Mouse (Mus musculus): ENCODE data around the gene Sdc4. TPM values are rescaled to one million over a fixed set of nuclear protein-coding genes. Genes with fewer than 3 reads are reported as not detected.

Sdc4 gene
- polyA plus RNA-seq, 1 experiment from 2014 or later: 15.3 TPM

- Histone ChIP-seq H3K27ac (ENCODE audit: low read depth, low read length) (no peak overlapping the region), H3K4me2 (ENCODE audit: low read length) (no peak overlapping the region), H3K9me3 (ENCODE audit: control insufficient read depth, low read length) (no peaks in the 10 kb centered on the region), H3K9ac (ENCODE audit: low read depth, low read length) (no peak overlapping the region), H3K27me3 (replicated peaks; ENCODE audit: control insufficient read depth, insufficient read depth, low read length) (no peaks in the 10 kb centered on the region), H3K4me3 (ENCODE audit: low read length) (no peak overlapping the region), H3K36me3 (ENCODE audit: control insufficient read depth, insufficient read depth, low read length) (no peaks in the 10 kb centered on the region), H3K4me1 (ENCODE audit: control insufficient read depth, insufficient read depth, low read depth, low read length) (peaks cover 3% of the 10 kb centered on the region; the same call in 1 of the 2 replicates)
- WGBS: 80% methylated on average over 14 of the region's 14 CpGs
- no peak for ATAC-seq
These were observed 9.5 kb upstream of the Sdc4 start for GRCm38 (mm10) chr2:164453047-164453757.

- Histone ChIP-seq H3K27ac (ENCODE audit: low read depth, low read length) (no peak overlapping the region), H3K27me3 (replicated peaks; ENCODE audit: control insufficient read depth, insufficient read depth, low read length) (no peaks in the 10 kb centered on the region), H3K36me3 (ENCODE audit: control insufficient read depth, insufficient read depth, low read length) (no peaks in the 10 kb centered on the region), H3K4me2 (ENCODE audit: low read length) (no peak overlapping the region), H3K4me3 (ENCODE audit: low read length) (no peak overlapping the region), H3K4me1 (ENCODE audit: control insufficient read depth, insufficient read depth, low read depth, low read length) (peaks cover 3% of the 10 kb centered on the region; the same call in 1 of the 2 replicates), H3K9ac (ENCODE audit: low read depth, low read length) (no peak overlapping the region), H3K9me3 (ENCODE audit: control insufficient read depth, low read length) (no peaks in the 10 kb centered on the region)
- ATAC-seq: no peak
- WGBS: 37% methylated on average over 13 of the region's 13 CpGs
These were observed 8.5 kb upstream of the Sdc4 start for GRCm38 (mm10) chr2:164452000-164452676.

DNA sequence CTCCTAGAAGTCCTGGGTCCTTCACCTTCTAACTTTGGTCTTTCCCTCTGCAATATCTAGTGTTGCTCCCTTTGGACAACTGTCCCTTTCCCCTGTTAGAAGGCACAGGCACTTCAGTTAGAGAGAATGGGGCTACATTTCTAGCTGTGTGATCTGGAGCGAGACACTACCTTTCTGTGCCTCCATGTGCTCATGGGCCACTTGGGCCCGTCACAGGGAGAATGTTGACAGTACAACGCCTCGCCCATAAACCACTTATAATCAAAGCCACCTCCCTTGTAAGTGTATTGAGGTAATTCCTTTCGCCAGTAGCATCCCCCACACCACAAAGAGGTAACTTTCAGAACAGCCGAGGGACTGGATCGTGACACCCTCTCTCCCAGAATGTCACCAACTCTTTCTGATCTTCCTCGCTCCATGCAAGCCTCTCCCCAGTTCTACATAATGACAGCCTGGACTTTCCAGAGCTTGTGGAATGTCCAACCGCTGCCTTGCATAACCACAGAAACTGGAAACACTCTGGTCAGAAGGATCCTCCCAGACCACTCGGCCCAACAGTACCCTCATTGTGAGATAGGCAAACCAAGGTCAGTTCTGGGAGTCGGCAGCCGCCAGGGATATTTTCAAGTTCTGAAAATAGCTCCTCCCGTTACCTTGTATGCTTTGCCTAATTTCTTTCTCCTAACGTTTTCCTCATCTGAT, 5.8 kb upstream of the Sdc4 start:
- Histone ChIP-seq H3K27ac (ENCODE audit: low read depth, low read length) (no peak overlapping the region), H3K9ac (ENCODE audit: low read depth, low read length) (no peak overlapping the region), H3K4me3 (ENCODE audit: low read length) (no peak overlapping the region), H3K4me2 (ENCODE audit: low read length) (no peak overlapping the region), H3K9me3 (ENCODE audit: control insufficient read depth, low read length) (no peaks in the 10 kb centered on the region), H3K27me3 (replicated peaks; ENCODE audit: control insufficient read depth, insufficient read depth, low read length) (no peaks in the 10 kb centered on the region), H3K4me1 (ENCODE audit: control insufficient read depth, insufficient read depth, low read depth, low read length) (no peaks in the 10 kb centered on the region), H3K36me3 (ENCODE audit: control insufficient read depth, insufficient read depth, low read length) (no peaks in the 10 kb centered on the region)
- WGBS: 90% methylated on average over 14 of the region's 14 CpGs
- ATAC-seq: no peak

GRCm38 (mm10) chr2:164448921-164449320, 5.2 kb upstream of the Sdc4 start:
- no peak overlapping the region for H3K4me3 ChIP-seq (ENCODE audit: low read length)
- no peaks in the 10 kb centered on the region for H3K4me1 ChIP-seq (ENCODE audit: control insufficient read depth, insufficient read depth, low read depth, low read length)
- H3K4me2 ChIP-seq (ENCODE audit: low read length): no peak overlapping the region
- H3K36me3 ChIP-seq (ENCODE audit: control insufficient read depth, insufficient read depth, low read length): no peaks in the 10 kb centered on the region
- no peaks in the 10 kb centered on the region for H3K27me3 ChIP-seq (replicated peaks; ENCODE audit: control insufficient read depth, insufficient read depth, low read length)
- 77% methylated on average over 5 of the region's 5 CpGs for WGBS
- no peak for ATAC-seq
- no peak overlapping the region for H3K27ac ChIP-seq (ENCODE audit: low read depth, low read length)
- H3K9me3 ChIP-seq (ENCODE audit: control insufficient read depth, low read length): no peaks in the 10 kb centered on the region
- no peak overlapping the region for H3K9ac ChIP-seq (ENCODE audit: low read depth, low read length)

DNA sequence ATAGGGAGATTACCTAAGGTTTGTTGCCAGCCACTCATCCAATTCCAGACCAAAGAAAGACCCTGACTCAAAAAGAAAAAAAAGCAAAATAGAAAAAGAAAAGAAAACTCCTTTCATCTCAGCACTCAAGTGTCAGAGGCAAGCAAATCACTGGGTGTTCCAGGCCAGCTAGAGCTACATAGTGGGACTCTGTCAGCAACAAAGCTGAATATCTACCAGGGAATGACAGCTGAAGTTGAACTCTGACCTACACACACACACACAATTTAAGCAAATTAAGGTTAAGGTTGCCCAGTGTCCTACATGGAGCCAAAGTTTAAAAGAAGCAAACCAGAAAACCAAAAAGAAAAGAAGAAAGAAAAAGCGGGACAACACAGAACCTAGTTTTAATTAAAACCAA, 4.5 kb upstream of the Sdc4 start:
- ATAC-seq: no peak
- Histone ChIP-seq H3K9ac (ENCODE audit: low read depth, low read length) (no peak overlapping the region), H3K27ac (ENCODE audit: low read depth, low read length) (no peak overlapping the region), H3K36me3 (ENCODE audit: control insufficient read depth, insufficient read depth, low read length) (no peaks in the 10 kb centered on the region), H3K27me3 (replicated peaks; ENCODE audit: control insufficient read depth, insufficient read depth, low read length) (no peaks in the 10 kb centered on the region), H3K4me3 (ENCODE audit: low read length) (no peak overlapping the region), H3K9me3 (ENCODE audit: control insufficient read depth, low read length) (no peaks in the 10 kb centered on the region), H3K4me2 (ENCODE audit: low read length) (no peak overlapping the region), H3K4me1 (ENCODE audit: control insufficient read depth, insufficient read depth, low read depth, low read length) (peaks cover 6% of the 10 kb centered on the region; the same call in 1 of the 2 replicates)
- 94% methylated on average over 1 of the region's 1 CpGs for WGBS

GRCm38 (mm10) chr2:164446086-164446469, 2.4 kb upstream of the Sdc4 start:
- Histone ChIP-seq H3K9ac (ENCODE audit: low read depth, low read length) (no peak overlapping the region), H3K4me2 (ENCODE audit: low read length) (no peak overlapping the region), H3K4me1 (ENCODE audit: control insufficient read depth, insufficient read depth, low read depth, low read length) (peaks cover 21% of the 10 kb centered on the region), H3K4me3 (ENCODE audit: low read length) (no peak overlapping the region), H3K36me3 (ENCODE audit: control insufficient read depth, insufficient read depth, low read length) (no peaks in the 10 kb centered on the region), H3K27ac (ENCODE audit: low read depth, low read length) (no peak overlapping the region), H3K9me3 (ENCODE audit: control insufficient read depth, low read length) (no peaks in the 10 kb centered on the region), H3K27me3 (replicated peaks; ENCODE audit: control insufficient read depth, insufficient read depth, low read length) (peaks cover 11% of the 10 kb centered on the region)
- WGBS: 82% methylated on average over 3 of the region's 3 CpGs
- ATAC-seq: no peak

- Histone ChIP-seq H3K9ac (ENCODE audit: low read depth, low read length) (no peak overlapping the region), H3K4me1 (ENCODE audit: control insufficient read depth, insufficient read depth, low read depth, low read length) (peaks cover 21% of the 10 kb centered on the region), H3K27me3 (replicated peaks; ENCODE audit: control insufficient read depth, insufficient read depth, low read length) (peaks cover 13% of the 10 kb centered on the region), H3K36me3 (ENCODE audit: control insufficient read depth, insufficient read depth, low read length) (no peaks in the 10 kb centered on the region), H3K4me3 (ENCODE audit: low read length) (no peak overlapping the region), H3K9me3 (ENCODE audit: control insufficient read depth, low read length) (no peaks in the 10 kb centered on the region), H3K27ac (ENCODE audit: low read depth, low read length) (no peak overlapping the region), H3K4me2 (ENCODE audit: low read length) (no peak overlapping the region)
- WGBS: 82% methylated on average over 3 of the region's 3 CpGs
- ATAC-seq: no peak
These were observed 1.9 kb upstream of the Sdc4 start for GRCm38 (mm10) chr2:164445399-164446085.

DNA sequence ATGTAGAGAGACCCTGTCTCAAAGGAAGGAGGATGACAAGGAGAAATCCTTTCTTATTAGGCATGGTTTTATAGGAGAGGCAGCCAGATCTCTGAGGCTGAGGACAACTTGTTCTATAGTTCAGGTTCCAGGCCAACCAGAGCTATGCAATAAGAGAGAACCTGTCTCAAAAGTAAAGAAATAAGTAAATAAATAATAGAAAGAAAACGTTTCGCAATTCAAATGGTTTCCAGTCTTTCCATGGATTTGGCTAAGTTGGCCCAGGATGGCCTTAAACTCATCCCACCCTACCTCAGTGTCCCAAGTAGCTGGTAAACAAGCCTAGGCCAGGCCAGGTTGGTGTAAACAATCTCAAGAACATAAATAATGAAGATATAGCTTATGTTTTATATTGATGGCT, 1.0 kb upstream of the Sdc4 start:
- WGBS: 80% methylated on average over 2 of the region's 2 CpGs
- Histone ChIP-seq H3K27ac (ENCODE audit: low read depth, low read length) (no peak overlapping the region), H3K9me3 (ENCODE audit: control insufficient read depth, low read length) (no peaks in the 10 kb centered on the region), H3K4me3 (ENCODE audit: low read length) (no peak overlapping the region), H3K4me2 (ENCODE audit: low read length) (no peak overlapping the region), H3K27me3 (replicated peaks; ENCODE audit: control insufficient read depth, insufficient read depth, low read length) (peaks cover 13% of the 10 kb centered on the region), H3K9ac (ENCODE audit: low read depth, low read length) (no peak overlapping the region), H3K36me3 (ENCODE audit: control insufficient read depth, insufficient read depth, low read length) (no peaks in the 10 kb centered on the region), H3K4me1 (ENCODE audit: control insufficient read depth, insufficient read depth, low read depth, low read length) (peaks cover 21% of the 10 kb centered on the region)
- ATAC-seq: no peak

GRCm38 (mm10) chr2:164443051-164443437, 643 bp downstream of the Sdc4 start:
- Histone ChIP-seq H3K4me2 (ENCODE audit: low read length) (peak overlapping the region; percentile 95), H3K4me1 (ENCODE audit: control insufficient read depth, insufficient read depth, low read depth, low read length) (peaks cover 21% of the 10 kb centered on the region), H3K27me3 (replicated peaks; ENCODE audit: control insufficient read depth, insufficient read depth, low read length) (peaks cover 13% of the 10 kb centered on the region), H3K36me3 (ENCODE audit: control insufficient read depth, insufficient read depth, low read length) (no peaks in the 10 kb centered on the region), H3K4me3 (ENCODE audit: low read length) (peak overlapping the region; percentile 55), H3K9ac (ENCODE audit: low read depth, low read length) (peak overlapping the region; percentile 68), H3K27ac (ENCODE audit: low read depth, low read length) (no peak overlapping the region; the same call in 1 of the 2 replicates), H3K9me3 (ENCODE audit: control insufficient read depth, low read length) (no peaks in the 10 kb centered on the region)
- 0% methylated on average over 20 of the region's 26 CpGs for WGBS
- peak; percentile 92 for ATAC-seq

All from hindbrain, embryonic 16.5 days (tissue).